Mouse (Mus musculus): ENCODE data around the gene Mill1. TPM values are rescaled to one million over a fixed set of nuclear protein-coding genes. Genes with fewer than 3 reads are reported as not detected.

Mill1 gene
- total RNA-seq (2023) = not detected

GRCm38 (mm10) chr7:18245047-18245446 lies at the start of gene Mill1:
Mill1 (plus strand) TSS chr7:18245347.

Other genes with a start within 250 kb of the Mill1 start
- gene Ceacam13, start 235.5 kb upstream of the Mill1 start, total RNA-seq (2023) = not detected
- not detected for gene Ceacam12, start 179.4 kb upstream of the Mill1 start, total RNA-seq (2023)
- gene Igfl3, start 68.9 kb upstream of the Mill1 start, total RNA-seq (2023) = not detected
- gene Psg18, start 109.7 kb downstream of the Mill1 start, total RNA-seq (2023) = not detected
- gene Psg28, start 186.7 kb downstream of the Mill1 start, total RNA-seq (2023) = not detected
- not detected for gene Psg26, start 238.8 kb downstream of the Mill1 start, total RNA-seq (2023)